Mouse (Mus musculus) kidney, adult 2 months (tissue): Measurements from ENCODE around the gene Acot1. TPM values are rescaled to one million over a fixed set of nuclear protein-coding genes. Genes with fewer than 3 reads are reported as not detected.
A peak's percentile ranks its signal among the peaks of the same experiment; 100 is the strongest.

ENCODE experiments used
- DNase-seq: peaks from one replicate; pipeline ENCODE4 v3.0.0; 2021
- H3K27ac ChIP-seq: fragments of 200-500 bp; 2 replicates; pipeline ENCODE4 v1.5.1; 2012; ENCODE audit warnings: low read depth, low read length, control low read depth, inconsistent platforms; ENCODE audit not compliant: insufficient read depth
- H3K27me3 ChIP-seq: fragments of 200-500 bp; replicated peaks from 2 replicates; pipeline ENCODE4 v1.6.1; 2012; ENCODE audit warnings: mild to moderate bottlenecking, moderate library complexity, low read length, inconsistent platforms; ENCODE audit not compliant: control insufficient read depth, insufficient read depth
- H3K36me3 ChIP-seq: fragments of 200-500 bp; 2 replicates; pipeline ENCODE4 v1.6.1; 2012; ENCODE audit warnings: mild to moderate bottlenecking, moderate library complexity, low read length, inconsistent platforms; ENCODE audit not compliant: control insufficient read depth, insufficient read depth
- H3K4me1 ChIP-seq: fragments of 200-500 bp; 2 replicates; pipeline ENCODE4 v1.6.1; 2011; ENCODE audit warnings: low read length; ENCODE audit not compliant: control insufficient read depth, insufficient read depth
- H3K4me3 ChIP-seq: fragments of 200-500 bp; 2 replicates; pipeline ENCODE4 v1.5.1; 2011; ENCODE audit warnings: mild to moderate bottlenecking, low read depth, low read length, control low read depth; ENCODE audit not compliant: insufficient read depth
- CTCF ChIP-seq: fragments of 200-500 bp; conservative IDR thresholded peaks from 2 replicates; pipeline ENCODE4 v1.5.1; 2011; ENCODE audit warnings: low read depth, mild to moderate bottlenecking, control low read depth, low read length, moderate library complexity, mixed read lengths; ENCODE audit not compliant: insufficient read depth, insufficient read length
- POLR2A ChIP-seq: fragments of 200-500 bp; IDR thresholded peaks from one replicate; pipeline ENCODE4 v1.6.1; 2011; ENCODE audit warnings: low read depth, low read length, control low read depth
- WGBS: fragments of 180-500 bp; shearing (Covaris S2); methylation state at CpG from one replicate; pipeline ENCODE4 v1.1.7; 2018; 5-methylcytosine and 5-hydroxymethylcytosine counted together
- polyA plus RNA-seq: library from polyadenylated mRNA; depleted of rRNA; stranded (reverse); fragments of >200 nt; gene quantifications from 2 replicates; pipeline ENCODE4 v1.2.3, GENCODE M21; 2012; rRNA removed

Acot1 gene
- polyA plus RNA-seq, 1 experiment = 67.8 TPM

- H3K27me3 ChIP-seq = no peaks in the 10 kb centered on the region
- H3K4me3 ChIP-seq = no peak overlapping the region
- no peak for DNase-seq
- H3K4me1 ChIP-seq = peaks cover 2% of the 10 kb centered on the region; the same call in 1 of the 2 replicates
- 89% methylated on average over 2 of the region's 2 CpGs for WGBS
- TF ChIP-seq POLR2A (no peak), CTCF (no peak)
- H3K36me3 ChIP-seq = no peaks in the 10 kb centered on the region
- H3K27ac ChIP-seq = no peak overlapping the region
These were observed 54.5 kb downstream of the Acot1 start for GRCm38 (mm10) chr12:84063833-84064232.

- Histone ChIP-seq H3K27ac (no peak overlapping the region), H3K4me3 (no peak overlapping the region), H3K4me1 (peaks cover 6% of the 10 kb centered on the region; the same call in 1 of the 2 replicates), H3K27me3 (no peaks in the 10 kb centered on the region), H3K36me3 (no peaks in the 10 kb centered on the region)
- TF ChIP-seq POLR2A = no peak
- TF ChIP-seq CTCF = no peak
- peak; percentile 74 for DNase-seq
- 63% methylated on average over 8 of the region's 8 CpGs for WGBS
These were observed 55.3 kb downstream of the Acot1 start for GRCm38 (mm10) chr12:84064621-84065020.

GRCm38 (mm10) chr12:84067752-84068151 lies 58.5 kb downstream of the Acot1 start:
- no peak for TF ChIP-seq CTCF
- TF ChIP-seq POLR2A = no peak
- DNase-seq = no peak
- 90% methylated on average over 4 of the region's 4 CpGs for WGBS
- no peaks in the 10 kb centered on the region for H3K36me3 ChIP-seq
- H3K27ac ChIP-seq = no peak overlapping the region
- no peaks in the 10 kb centered on the region; the same call in 1 of the 2 replicates for H3K27me3 ChIP-seq
- 0 out of 2 replicates have a peak, but pooled peaks cover 4% of the 10 kb centered on the region for H3K4me1 ChIP-seq
- no peak overlapping the region for H3K4me3 ChIP-seq

Other genes starting within 250 kb of the Acot1 start
- 2.4 and 3.0 TPM in 2 replicates for gene Papln, start 245.9 kb upstream of the Acot1 start, polyA plus RNA-seq
- gene Numb, start 87.6 kb upstream of the Acot1 start, polyA plus RNA-seq = 63.7 and 76.5 TPM in 2 replicates
- gene Riox1, start 58.9 kb upstream of the Acot1 start, polyA plus RNA-seq = 5.7 and 7.4 TPM in 2 replicates
- 0.04 TPM in 1 of 2 replicates, not detected in the other for gene Heatr4, start 24.6 kb upstream of the Acot1 start, polyA plus RNA-seq
- gene Acot2, start 21.6 kb upstream of the Acot1 start, polyA plus RNA-seq = 32.8 and 32.9 TPM in 2 replicates
- 47.8 and 63.5 TPM in 2 replicates for gene Acot4, start 28.9 kb downstream of the Acot1 start, polyA plus RNA-seq
- gene Gm49366, start 29.4 kb downstream of the Acot1 start, polyA plus RNA-seq = 0.35 TPM in 1 of 2 replicates, not detected in the other
- 30.7 and 37.0 TPM in 2 replicates for gene Acot3, start 42.7 kb downstream of the Acot1 start, polyA plus RNA-seq
- 0.12 and 0.16 TPM in 2 replicates for gene Acot5, start 59.8 kb downstream of the Acot1 start, polyA plus RNA-seq
- gene Acot6, start 91.2 kb downstream of the Acot1 start, polyA plus RNA-seq = 6.9 and 7.1 TPM in 2 replicates
- 5.0 and 6.3 TPM in 2 replicates for gene Dnal1, start 104.9 kb downstream of the Acot1 start, polyA plus RNA-seq
- gene Pnma1, start 139.0 kb downstream of the Acot1 start, polyA plus RNA-seq = 0.05 TPM in 1 of 2 replicates, not detected in the other
- 6.7 and 7.4 TPM in 2 replicates for gene Elmsan1, start 209.4 kb downstream of the Acot1 start, polyA plus RNA-seq